Mouse (Mus musculus) bone marrow, adult 2 months (tissue): ENCODE measurements at regions not wholly inside any gene's neighbourhood (a gene's known extent, or its start where the extent isn't known, plus 50 kb on each side); places are given as distances from the start of the nearest gene placed in this dataset.

Source experiments
- H3K27ac ChIP-seq: fragments of 200-500 bp; 2 replicates; pipeline ENCODE4 v1.5.1; 2012; ENCODE audit warnings: low read depth, mild to moderate bottlenecking, control low read depth, inconsistent platforms, low read length; ENCODE audit not compliant: control insufficient read depth, poor library complexity, insufficient read depth
- H3K4me1 ChIP-seq: fragments of 200-500 bp; 2 replicates; pipeline ENCODE4 v1.6.1; 2011; ENCODE audit warnings: low read length; ENCODE audit not compliant: control insufficient read depth, insufficient read depth
- H3K4me3 ChIP-seq: fragments of 200-500 bp; replicated peaks from 2 replicates; pipeline ENCODE3; 2011; ENCODE audit warnings: mild to moderate bottlenecking, low read depth, low read length, control low read depth; ENCODE audit not compliant: control insufficient read depth
- CTCF ChIP-seq: fragments of 200-500 bp; IDR thresholded peaks from 2 replicates; pipeline ENCODE4 v1.5.1; 2011; ENCODE audit warnings: low read length, control low read depth; ENCODE audit not compliant: control insufficient read depth, insufficient read depth
- POLR2A ChIP-seq: fragments of 200-500 bp; IDR thresholded peaks from 2 replicates; pipeline ENCODE4 v1.6.1; 2011; ENCODE audit warnings: low read depth, mild to moderate bottlenecking, control low read depth, low read length, borderline replicate concordance; ENCODE audit not compliant: control insufficient read depth
- WGBS: fragments of 180-500 bp; shearing (Covaris S2); methylation state at CpG from one replicate; pipeline ENCODE4 v1.1.7; 2018; 5-methylcytosine and 5-hydroxymethylcytosine counted together

DNA sequence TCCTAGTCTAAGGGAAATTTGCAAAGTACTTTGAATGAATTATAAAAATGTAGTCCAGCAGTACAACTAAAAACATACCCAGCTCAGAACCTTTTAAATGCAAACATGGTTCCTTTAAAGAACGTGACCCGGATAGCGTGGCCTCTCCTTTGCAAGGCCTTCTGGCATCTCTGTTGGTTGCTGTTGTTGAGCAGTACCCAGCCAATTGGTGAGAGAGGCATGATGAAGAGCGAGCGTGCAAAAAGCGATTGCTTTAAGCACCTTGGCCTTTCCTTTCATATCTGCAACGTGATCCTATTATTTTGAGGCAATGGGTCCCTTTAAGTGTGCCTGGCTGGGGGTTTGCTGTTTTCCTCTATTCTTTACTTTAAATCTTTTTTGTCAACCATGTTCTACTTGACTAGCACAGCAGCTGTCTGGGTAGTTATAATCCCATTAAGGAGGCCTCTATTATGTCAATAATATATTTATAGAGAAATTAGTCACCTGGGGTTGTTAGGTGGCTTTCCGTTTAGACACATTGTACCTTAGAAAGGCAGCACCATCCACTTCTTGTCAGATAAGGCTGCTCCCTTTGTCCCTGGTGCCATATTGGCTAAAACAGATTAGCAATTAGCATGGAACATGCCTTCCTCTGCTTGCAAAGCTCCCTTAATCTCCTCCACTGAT is 141.5 kb upstream of the Jag1 start:
- WGBS, result 88% methylated on average over 8 of the region's 8 CpGs
- no peak overlapping the region for H3K4me3 ChIP-seq
- no peak for TF ChIP-seq CTCF
- no peak for TF ChIP-seq POLR2A
- H3K27ac ChIP-seq, result no peak overlapping the region
- no peaks in the 10 kb centered on the region for H3K4me1 ChIP-seq

DNA sequence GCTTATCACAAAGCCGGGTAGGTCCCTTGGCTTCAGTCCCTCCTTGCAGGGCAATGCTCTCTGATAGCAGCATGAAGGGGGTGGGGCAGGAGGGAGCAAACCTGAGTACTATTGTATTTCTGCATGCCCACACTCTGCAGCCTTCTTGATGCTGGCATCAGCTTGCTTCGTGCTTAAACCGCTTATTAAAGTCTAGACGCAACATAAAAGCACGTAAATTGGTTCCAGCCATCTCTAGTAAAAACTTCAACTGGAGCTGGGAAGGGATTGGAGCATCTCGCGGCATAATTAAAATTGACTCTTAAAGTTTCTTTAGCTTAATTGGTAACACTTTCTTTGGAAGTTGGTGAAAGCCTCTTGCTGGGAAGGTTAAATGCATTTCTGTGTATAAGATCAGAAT is 131.5 kb upstream of the Jag1 start:
- 79% methylated on average over 7 of the region's 7 CpGs for WGBS

DNA sequence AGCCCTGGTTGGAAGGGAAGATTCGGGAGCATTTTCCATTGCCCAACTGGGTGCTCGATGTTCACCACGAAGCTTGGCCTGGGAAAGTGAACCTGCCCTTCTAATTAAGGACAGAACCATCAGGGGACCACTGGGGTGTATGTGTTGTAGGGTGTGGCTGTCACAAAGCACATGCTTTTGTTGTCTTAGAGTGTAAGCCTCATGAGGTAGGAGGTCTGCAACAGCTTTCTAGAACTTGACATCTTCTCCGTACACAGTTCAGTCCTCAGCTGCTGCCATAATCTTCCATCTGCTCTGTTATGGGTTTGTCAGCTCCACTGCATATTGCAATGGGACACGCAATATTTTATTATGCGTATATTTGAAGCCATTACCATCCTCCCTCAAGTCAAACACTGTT is 127.9 kb upstream of the Jag1 start:
- H3K27ac ChIP-seq, result no peak overlapping the region
- WGBS, result 74% methylated on average over 6 of the region's 6 CpGs
- TF ChIP-seq POLR2A, result no peak
- no peaks in the 10 kb centered on the region for H3K4me1 ChIP-seq
- no peak overlapping the region for H3K4me3 ChIP-seq

More for the DNA sequence above, 131.5 kb upstream of the Jag1 start:
- H3K27ac ChIP-seq, result no peak overlapping the region
- no peak overlapping the region for H3K4me3 ChIP-seq
- TF ChIP-seq CTCF (no peak), POLR2A (no peak)
- no peaks in the 10 kb centered on the region for H3K4me1 ChIP-seq

DNA sequence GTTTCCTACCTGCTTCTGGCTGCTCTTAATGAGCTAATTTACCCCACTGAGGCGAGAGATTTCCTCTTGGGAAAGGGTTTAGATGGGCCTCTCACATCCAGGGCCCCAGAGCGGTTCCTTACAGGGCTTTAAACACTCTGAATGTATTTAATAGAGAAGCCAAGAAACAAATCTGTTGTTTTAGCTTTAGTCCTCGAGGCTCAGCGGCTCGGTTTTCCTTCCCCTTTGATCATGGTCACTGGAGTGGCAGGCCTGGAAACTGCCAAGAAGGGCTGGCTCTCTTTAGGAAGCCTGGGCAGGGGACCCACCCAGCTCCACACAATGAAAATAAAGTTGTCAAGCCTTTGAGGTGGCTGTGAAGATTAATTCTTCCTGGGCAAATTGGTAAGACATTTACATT is 127.5 kb upstream of the Jag1 start:
- no peak for TF ChIP-seq POLR2A
- Histone ChIP-seq H3K4me1 (no peaks in the 10 kb centered on the region), H3K4me3 (no peak overlapping the region), H3K27ac (no peak overlapping the region)
- 40% methylated on average over 5 of the region's 5 CpGs for WGBS

DNA sequence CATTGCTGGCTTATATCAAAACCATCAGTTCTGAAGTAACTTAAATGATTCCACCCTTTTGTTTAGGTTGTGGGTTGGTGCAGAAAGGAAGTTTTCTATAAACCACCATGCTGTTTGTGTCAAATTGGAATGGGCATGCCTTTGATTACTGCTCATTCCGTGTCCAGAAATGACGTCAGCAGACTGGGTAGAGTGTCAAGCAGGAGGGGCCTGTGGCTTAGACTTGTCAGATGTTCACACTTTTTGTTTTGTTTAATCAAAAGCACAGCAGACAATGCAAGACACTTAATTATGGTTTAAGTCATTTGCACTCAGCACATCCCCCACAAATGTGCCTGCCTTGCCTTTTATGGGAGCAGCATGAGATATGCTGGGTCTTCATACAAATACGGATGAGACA is 120.5 kb upstream of the Jag1 start:
- TF ChIP-seq CTCF (no peak), POLR2A (no peak)
- H3K4me1 ChIP-seq, result no peaks in the 10 kb centered on the region
- H3K27ac ChIP-seq, result no peak overlapping the region
- 59% methylated on average over 3 of the region's 3 CpGs for WGBS
- no peak overlapping the region for H3K4me3 ChIP-seq

DNA sequence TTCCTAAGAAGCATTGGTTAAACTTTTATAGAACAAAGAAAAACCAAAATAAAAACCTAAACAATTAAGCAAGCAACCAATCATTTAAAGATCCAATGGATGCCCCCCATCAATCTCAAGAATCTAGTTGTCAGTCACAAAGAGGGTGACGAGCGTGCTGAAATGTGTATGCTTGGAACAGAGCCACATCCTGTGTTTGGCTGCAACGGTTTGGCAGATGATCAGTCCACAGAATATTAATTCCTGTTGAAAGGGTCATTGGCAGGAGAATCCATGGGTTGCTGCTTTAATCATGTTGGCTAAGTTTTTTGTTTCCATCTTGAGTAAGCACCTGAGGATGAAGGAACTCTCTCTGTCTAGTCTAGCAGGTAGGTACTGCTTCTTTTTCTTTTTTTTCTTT is 117.5 kb upstream of the Jag1 start:
- H3K4me3 ChIP-seq, result no peak overlapping the region
- H3K27ac ChIP-seq, result no peak overlapping the region
- 74% methylated on average over 3 of the region's 3 CpGs for WGBS
- TF ChIP-seq POLR2A, result no peak
- no peak for TF ChIP-seq CTCF
- no peaks in the 10 kb centered on the region for H3K4me1 ChIP-seq

DNA sequence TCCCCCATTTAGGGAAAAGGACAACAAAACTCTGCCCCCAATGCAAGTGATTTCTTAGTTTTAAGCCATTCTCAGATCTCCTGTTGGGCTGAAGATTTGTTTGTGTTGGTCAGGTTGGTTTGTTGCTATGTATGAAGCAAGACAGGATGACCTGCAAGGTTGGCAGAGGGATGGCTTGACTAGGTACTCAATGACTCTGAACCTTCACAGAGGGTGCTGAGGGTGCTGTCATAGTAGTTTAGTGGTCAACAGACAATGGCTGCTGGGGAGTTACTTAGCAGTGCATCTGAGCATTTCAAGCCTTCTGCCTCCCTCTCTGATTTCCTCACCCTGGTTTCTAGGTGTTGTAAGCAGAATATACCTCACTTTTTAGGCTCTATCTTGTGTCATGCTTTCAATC is 114.7 kb upstream of the Jag1 start:
- H3K4me3 ChIP-seq, result no peak overlapping the region
- H3K4me1 ChIP-seq, result no peaks in the 10 kb centered on the region
- no peak for TF ChIP-seq CTCF
- TF ChIP-seq POLR2A, result no peak
- no peak overlapping the region for H3K27ac ChIP-seq

DNA sequence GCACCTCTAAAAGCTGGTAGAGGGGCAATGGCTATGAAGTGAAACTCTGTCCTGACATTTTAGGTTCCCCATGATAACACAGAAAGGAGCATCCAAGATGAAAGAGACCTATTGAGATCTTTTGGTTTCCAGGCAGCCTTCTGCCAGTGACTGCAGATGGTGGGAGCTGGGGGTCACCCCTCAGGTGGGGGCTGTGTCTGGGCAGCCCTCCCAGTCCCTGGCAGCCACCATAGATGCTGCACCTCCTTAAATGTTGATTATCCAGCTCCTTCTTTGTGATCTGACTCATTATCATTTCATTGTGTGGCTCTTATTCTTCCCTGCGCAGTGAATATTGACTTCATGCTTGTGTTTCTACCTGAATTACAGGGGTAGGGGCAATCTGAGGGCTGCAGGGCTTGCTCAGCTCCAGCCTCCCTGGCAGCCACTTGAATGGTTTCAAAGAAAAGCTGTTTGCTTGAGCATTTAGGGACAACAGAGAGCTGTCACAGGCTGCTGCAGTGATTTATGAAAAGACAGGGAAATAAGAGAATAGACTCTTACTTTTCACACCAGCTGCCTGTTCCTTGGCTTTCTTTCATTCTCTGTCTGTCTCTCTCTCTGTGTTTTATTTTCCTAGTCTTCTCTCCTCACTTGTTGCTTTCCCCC is 113.1 kb upstream of the Jag1 start:
- Histone ChIP-seq H3K4me3 (no peak overlapping the region), H3K27ac (no peak overlapping the region), H3K4me1 (no peaks in the 10 kb centered on the region)
- TF ChIP-seq CTCF (no peak), POLR2A (no peak)
- 89% methylated on average over 1 of the region's 1 CpGs for WGBS

DNA sequence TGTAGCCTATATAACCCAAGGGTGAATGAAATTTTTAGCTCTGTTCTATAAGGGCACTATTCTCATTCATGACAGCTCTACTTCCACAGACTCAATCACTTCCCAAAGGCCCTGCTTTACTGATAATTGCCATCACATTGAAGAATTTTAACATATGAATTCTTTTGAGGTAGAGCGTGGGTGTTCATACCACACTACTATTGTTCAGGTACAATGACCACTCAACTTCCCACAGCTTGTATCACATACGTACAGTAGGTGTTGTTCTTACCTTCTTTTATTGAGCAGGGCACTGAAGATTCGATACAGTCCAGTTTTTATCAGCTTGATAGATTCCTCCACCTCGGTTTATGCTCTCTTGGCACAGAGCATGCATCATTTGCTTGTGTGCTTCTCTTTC is 111.1 kb upstream of the Jag1 start:
- no peak for TF ChIP-seq POLR2A
- no peak for TF ChIP-seq CTCF
- 80% methylated on average over 4 of the region's 4 CpGs for WGBS
- no peak overlapping the region for H3K27ac ChIP-seq
- no peak overlapping the region for H3K4me3 ChIP-seq
- no peaks in the 10 kb centered on the region for H3K4me1 ChIP-seq
